Mouse (Mus musculus): ENCODE data around the gene Cacna2d4.

- no peak for TF ChIP-seq CTCF (IDR thresholded peaks at IDR 0.05; ENCODE audit: extremely low read depth, insufficient read depth, insufficient read length, insufficient replicate concordance)
- TF ChIP-seq POLR2A (IDR thresholded peaks at IDR 0.05; ENCODE audit: low read depth, low read length) = no peak
These were observed 85.4 kb downstream of the Cacna2d4 start for GRCm38 (mm10) chr6:119321752-119322151.

All from spleen, adult 2 months (tissue).